Mouse (Mus musculus) liver, adult 2 months (tissue): ENCODE measurements around the gene Ugt1a9. TPM values are rescaled to one million over a fixed set of nuclear protein-coding genes. Genes with fewer than 3 reads are reported as not detected.
"Not testable (repeated sequence)": the region's sequence is repeated elsewhere in the genome, so short reads cannot be mapped to it uniquely, and the experiment has no call there.

Experiments
- DNase-seq: peaks from one replicate; pipeline ENCODE4 v3.0.0-alpha.2; 2011; ENCODE audit warnings: low read depth, low spot score; ENCODE audit errors: extremely low read depth
- H3K27ac ChIP-seq: fragments of 200-500 bp; replicated peaks from 2 replicates; pipeline ENCODE4 v1.5.1; 2012; ENCODE audit warnings: low read depth, mild to moderate bottlenecking, control low read depth, inconsistent platforms, low read length; ENCODE audit not compliant: insufficient read depth
- H3K27me3 ChIP-seq: fragments of 200-500 bp; 2 replicates; pipeline ENCODE4 v1.6.1; 2012; ENCODE audit warnings: mild to moderate bottlenecking, moderate library complexity, low read length, inconsistent platforms; ENCODE audit not compliant: control insufficient read depth, insufficient read depth
- H3K36me3 ChIP-seq: fragments of 200-500 bp; 2 replicates; pipeline ENCODE4 v1.6.1; 2012; ENCODE audit warnings: low read length, inconsistent platforms; ENCODE audit not compliant: control insufficient read depth, insufficient read depth
- H3K4me1 ChIP-seq: fragments of 200-500 bp; 2 replicates; pipeline ENCODE4 v1.6.1; 2011; ENCODE audit warnings: low read length; ENCODE audit not compliant: control insufficient read depth, insufficient read depth
- H3K4me3 ChIP-seq: fragments of 200-500 bp; 2 replicates; pipeline ENCODE4 v1.5.1; 2011; ENCODE audit warnings: low read depth, mild to moderate bottlenecking, control low read depth, low read length, moderate library complexity; ENCODE audit not compliant: insufficient read depth
- H3K79me2 ChIP-seq: fragments of 200-500 bp; 2 replicates; pipeline ENCODE4 v1.6.1; 2012; ENCODE audit warnings: inconsistent platforms, mild to moderate bottlenecking, low read length, moderate library complexity; ENCODE audit not compliant: control insufficient read depth, insufficient read depth
- H3K9ac ChIP-seq: fragments of 200-500 bp; 2 replicates; pipeline ENCODE4 v1.6.1; 2012; ENCODE audit warnings: low read depth, mild to moderate bottlenecking, control low read depth, inconsistent platforms, low read length
- CTCF ChIP-seq: fragments of 200-500 bp; IDR thresholded peaks from 2 replicates; pipeline ENCODE4 v1.5.1; 2011; ENCODE audit warnings: low read depth, low read length, control low read depth
- POLR2A ChIP-seq: fragments of 200-500 bp; IDR thresholded peaks from 2 replicates; pipeline ENCODE4 v1.6.1; 2011; ENCODE audit warnings: low read length, control low read depth; ENCODE audit not compliant: insufficient read depth; ENCODE audit errors: extremely low read depth
- WGBS: fragments of 180-500 bp; shearing (Covaris S2); methylation state at CpG from one replicate; pipeline ENCODE4 v1.1.7; 2018; 5-methylcytosine and 5-hydroxymethylcytosine counted together
- polyA plus RNA-seq: library from polyadenylated mRNA; depleted of rRNA; stranded (reverse); fragments of >200 nt; gene quantifications from 2 replicates; pipeline ENCODE4 v1.2.3, GENCODE M21; 2012
- total RNA-seq: library from RNA; depleted of rRNA; stranded (reverse); fragments of >200 nt; gene quantifications from 2 replicates; pipeline ENCODE4 v1.2.3, GENCODE M21; 2014

The Ugt1a9 gene
- total and polyA plus RNA-seq, 2 experiments, result 142 to 177 TPM

DNA sequence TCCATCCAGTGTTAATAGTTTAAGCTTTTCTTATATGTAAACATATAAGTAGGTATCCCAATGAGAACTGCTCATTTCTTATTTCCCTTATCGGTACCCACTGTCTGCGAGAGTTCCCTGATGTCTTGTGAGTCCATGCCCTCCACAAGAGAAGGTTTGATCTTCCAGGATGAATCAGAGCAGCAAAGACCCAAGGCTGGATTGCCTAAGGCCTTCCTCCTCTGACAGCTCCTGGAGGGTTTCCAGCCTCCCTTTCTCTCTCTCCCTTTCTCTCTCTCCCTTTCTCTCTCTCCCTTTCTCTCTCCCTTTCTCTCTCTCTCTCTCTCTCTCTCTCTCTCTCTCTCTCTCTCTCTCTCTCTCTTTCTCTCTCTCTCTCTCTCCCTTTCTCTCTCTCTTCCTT lies 58.5 kb downstream of the Ugt1a9 start:
- 82% methylated on average over 2 of the region's 2 CpGs for WGBS
- H3K9ac ChIP-seq, DNase-seq, H3K36me3 ChIP-seq, H3K27me3 ChIP-seq, H3K27ac ChIP-seq, H3K4me3 ChIP-seq: not testable (repeated sequence)
- H3K79me2 ChIP-seq, result peaks cover 24% of the 10 kb centered on the region
- H3K4me1 ChIP-seq, result peaks cover 30% of the 10 kb centered on the region

DNA sequence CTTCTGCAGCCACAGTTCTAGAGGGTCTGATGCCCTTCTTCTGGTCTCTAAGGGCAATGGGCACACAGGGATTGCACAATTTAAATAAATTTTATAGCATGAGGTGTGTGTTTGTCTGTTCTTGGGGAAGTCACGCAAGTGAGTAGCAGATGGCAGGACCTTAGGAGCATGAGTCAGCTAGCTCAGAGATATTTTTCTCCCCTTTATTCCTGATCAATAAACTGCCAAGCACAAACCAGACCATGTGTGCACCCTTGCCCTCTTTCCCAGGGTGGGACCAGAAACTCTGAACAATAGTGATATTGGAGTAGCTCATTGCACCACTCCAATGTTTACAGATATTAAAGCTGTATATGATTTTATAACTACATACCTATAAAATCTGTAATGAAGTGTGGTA lies 59.6 kb downstream of the Ugt1a9 start:
- not testable (repeated sequence) for H3K27me3 ChIP-seq, H3K9ac ChIP-seq, H3K4me3 ChIP-seq, H3K36me3 ChIP-seq, H3K27ac ChIP-seq
- DNase-seq, result peak; percentile 50
- peaks cover 32% of the 10 kb centered on the region for H3K4me1 ChIP-seq
- WGBS, result 21% methylated on average over 1 of the region's 1 CpGs
- peaks cover 26% of the 10 kb centered on the region for H3K79me2 ChIP-seq

DNA sequence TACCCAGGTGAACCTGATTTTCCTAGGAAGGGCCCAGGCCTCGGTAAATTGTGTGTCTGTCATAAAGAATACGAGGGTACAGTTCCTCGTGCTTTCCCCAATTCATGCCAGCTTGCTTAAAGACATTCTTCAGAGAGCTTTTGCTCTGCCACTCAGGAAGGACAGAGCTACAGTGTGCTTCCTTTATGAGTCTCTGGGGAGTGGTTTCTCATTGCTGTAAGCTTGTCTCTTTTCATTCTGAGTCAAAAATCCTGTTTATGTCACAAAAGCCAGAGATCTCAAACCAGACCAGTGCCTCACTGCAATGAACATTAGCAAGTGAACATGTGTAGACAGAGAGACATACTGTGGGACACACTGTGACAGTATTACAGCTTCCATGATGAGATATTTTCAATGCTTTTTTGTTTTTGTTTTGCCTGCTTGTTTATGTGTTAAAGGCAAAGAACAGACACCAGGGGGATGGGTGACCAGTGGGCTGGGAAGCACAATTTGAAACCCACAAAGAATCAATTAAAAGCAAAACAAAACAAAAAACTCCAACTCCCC lies 63.4 kb downstream of the Ugt1a9 start:
- peak overlapping the region; percentile 25 for H3K27ac ChIP-seq
- WGBS, result 20% methylated on average over 3 of the region's 3 CpGs

DNA sequence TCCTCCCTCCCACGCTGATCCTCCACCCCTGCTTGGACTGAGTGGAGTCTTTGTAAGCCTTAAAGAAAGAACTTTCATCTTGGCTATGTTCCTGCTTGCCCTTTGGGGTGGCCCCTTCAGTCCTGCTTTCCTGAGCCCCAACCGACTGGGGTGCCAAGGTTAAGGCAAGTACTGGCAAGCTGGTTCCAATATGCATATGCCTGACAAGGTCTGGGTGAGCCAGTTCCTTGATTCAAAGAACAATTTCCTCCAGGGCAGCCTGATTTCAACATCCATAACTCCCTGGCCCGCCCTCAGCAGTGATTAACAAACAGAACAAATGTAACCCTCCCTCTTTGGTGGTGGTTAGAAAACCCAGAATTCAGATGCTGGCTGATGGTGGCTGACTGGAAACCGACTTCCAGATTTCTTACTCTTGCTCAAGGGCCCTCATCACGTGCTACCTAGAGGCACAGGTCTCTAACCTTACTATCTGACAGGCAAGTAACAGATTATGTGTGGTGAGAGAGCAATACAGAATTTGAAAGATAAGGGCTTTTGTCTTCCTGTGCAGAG lies 63.9 kb downstream of the Ugt1a9 start, which contains the start of gene Ugt1a6a:
Ugt1a6a (plus strand) TSS at position 353 of the 555 bp plus-strand sequence.
- not testable (repeated sequence) for H3K27me3 ChIP-seq, H3K9ac ChIP-seq, H3K4me3 ChIP-seq, H3K36me3 ChIP-seq
- Histone ChIP-seq H3K27ac (peak within 1 kb of the TSS; percentile 25), H3K79me2 (peaks cover 24% of the 10 kb centered on the region; the same call in 1 of the 2 replicates), H3K4me1 (peaks cover 56% of the 10 kb centered on the region)
- peak; percentile 64 for DNase-seq
- 6% methylated on average over 5 of the region's 5 CpGs for WGBS

More for the DNA sequence above, 63.4 kb downstream of the Ugt1a9 start:
- Histone ChIP-seq H3K27me3 (no peaks in the 10 kb centered on the region), H3K9ac (no peak overlapping the region; the same call in 1 of the 2 replicates), H3K79me2 (peaks cover 24% of the 10 kb centered on the region; the same call in 1 of the 2 replicates), H3K4me3 (no peak overlapping the region), H3K36me3 (peaks cover 4% of the 10 kb centered on the region; the same call in 1 of the 2 replicates), H3K4me1 (peaks cover 53% of the 10 kb centered on the region)
- TF ChIP-seq CTCF (no peak), POLR2A (no peak)
- DNase-seq, result no peak

DNA sequence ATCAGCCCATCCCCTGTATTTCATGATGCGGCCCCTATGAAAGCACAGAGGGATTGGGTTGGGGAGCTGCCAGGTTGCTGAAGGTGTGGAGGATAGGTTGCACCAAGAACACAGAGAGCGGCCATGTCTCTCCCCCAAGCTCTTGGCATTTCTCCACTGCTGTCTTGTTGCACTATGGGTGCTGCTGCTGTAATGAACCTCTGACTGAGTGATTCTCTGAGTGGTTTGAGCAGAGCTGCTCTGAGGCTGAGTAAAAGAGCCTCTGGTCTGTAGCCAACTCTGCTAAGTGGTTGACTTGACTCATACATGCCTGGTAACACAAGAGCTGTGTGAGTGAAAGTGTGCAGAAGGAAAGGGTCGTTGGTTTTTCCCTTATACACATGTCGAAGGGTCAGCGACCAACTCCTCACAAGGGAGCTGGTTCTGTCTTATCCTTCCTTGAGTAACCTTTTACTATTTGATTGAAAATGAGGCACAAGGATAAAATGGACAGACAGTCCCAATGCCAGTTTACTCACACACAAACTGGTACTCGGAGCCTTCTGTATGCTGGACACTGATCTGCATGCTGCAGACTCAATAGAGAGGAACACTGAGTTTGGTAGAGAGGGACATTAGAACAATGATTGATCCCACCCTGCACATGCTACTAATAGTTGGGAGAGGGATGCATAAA lies 64.8 kb downstream of the Ugt1a9 start:
- H3K27me3 ChIP-seq, DNase-seq, H3K4me3 ChIP-seq, H3K36me3 ChIP-seq, H3K9ac ChIP-seq: not testable (repeated sequence)
- H3K4me1 ChIP-seq, result peaks cover 53% of the 10 kb centered on the region
- peaks cover 24% of the 10 kb centered on the region; the same call in 1 of the 2 replicates for H3K79me2 ChIP-seq
- 84% methylated on average over 6 of the region's 6 CpGs for WGBS
- peak overlapping the region; percentile 4; the same call in 1 of the 2 replicates for H3K27ac ChIP-seq

DNA sequence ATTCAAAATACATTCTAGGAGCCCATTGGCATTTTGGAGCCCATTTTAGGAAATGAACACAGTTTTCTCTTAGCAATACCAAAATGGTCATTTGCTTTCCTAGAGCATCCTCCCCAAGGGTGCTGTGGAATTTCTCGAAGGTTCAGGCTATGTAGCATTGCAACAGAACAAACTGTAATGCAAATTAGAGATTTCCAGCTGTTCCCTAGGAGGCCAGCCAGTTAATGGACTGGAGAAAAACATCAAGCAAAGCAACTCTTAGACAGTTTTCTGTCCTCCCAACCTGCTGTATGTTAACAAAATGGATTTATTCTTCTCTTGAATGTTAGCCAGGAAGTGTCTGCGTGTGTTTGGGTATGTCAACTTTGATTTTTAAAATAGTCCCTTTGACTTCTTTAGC lies 66.0 kb downstream of the Ugt1a9 start:
- 22% methylated on average over 2 of the region's 2 CpGs for WGBS
- H3K79me2 ChIP-seq, result peaks cover 24% of the 10 kb centered on the region; the same call in 1 of the 2 replicates
- peaks cover 4% of the 10 kb centered on the region; the same call in 1 of the 2 replicates for H3K36me3 ChIP-seq
- no peaks in the 10 kb centered on the region for H3K27me3 ChIP-seq
- DNase-seq, result no peak
- H3K9ac ChIP-seq, result no peak overlapping the region
- H3K27ac ChIP-seq, result no peak overlapping the region
- TF ChIP-seq CTCF (no peak), POLR2A (no peak)
- H3K4me3 ChIP-seq, result no peak overlapping the region
- H3K4me1 ChIP-seq, result peaks cover 56% of the 10 kb centered on the region
